Mouse (Mus musculus) forebrain, embryonic 16.5 days (tissue): ENCODE data around the gene Vmn2r35. TPM values are rescaled to one million over a fixed set of nuclear protein-coding genes. Genes with fewer than 3 reads are reported as not detected.
"Not testable (repeated sequence)": the region's sequence is repeated elsewhere in the genome, so short reads cannot be mapped to it uniquely, and the experiment has no call there.

ENCODE experiments used
- ATAC-seq: fragments of 200-750 bp; cut with Nextera tagmentation; 2 replicates; pipeline ENCODE4 v1.8.0; 2017; ENCODE audit warnings: mild to moderate bottlenecking, moderate library complexity
- H3K27ac ChIP-seq: fragments of 300-500 bp; sonication (generic); 2 replicates; pipeline ENCODE4 v1.5.1; 2014; ENCODE audit warnings: low read length, control low read depth
- H3K27me3 ChIP-seq: fragments of 300-500 bp; sonication (generic); replicated peaks from 2 replicates; pipeline ENCODE4 v1.6.1; 2014; ENCODE audit warnings: low read length; ENCODE audit not compliant: control insufficient read depth, insufficient read depth
- H3K36me3 ChIP-seq: fragments of 300-500 bp; sonication (generic); 2 replicates; pipeline ENCODE4 v1.6.1; 2014; ENCODE audit not compliant: control insufficient read depth, insufficient read depth
- H3K4me1 ChIP-seq: fragments of 300-500 bp; sonication (generic); replicated peaks from 2 replicates; pipeline ENCODE4 v1.6.1; 2014; ENCODE audit warnings: low read length; ENCODE audit not compliant: control insufficient read depth, insufficient read depth
- H3K4me2 ChIP-seq: fragments of 300-500 bp; sonication (generic); 2 replicates; pipeline ENCODE4 v1.6.1; 2014; ENCODE audit warnings: mild to moderate bottlenecking, low read length, control low read depth
- H3K4me3 ChIP-seq: fragments of 300-500 bp; sonication (generic); replicated peaks from 2 replicates; pipeline ENCODE4 v1.5.1; 2014; ENCODE audit warnings: mild to moderate bottlenecking, low read length, control low read depth
- H3K9ac ChIP-seq: fragments of 300-500 bp; sonication (generic); replicated peaks from 2 replicates; pipeline ENCODE4 v1.6.1; 2014; ENCODE audit warnings: low read depth, low read length, control low read depth
- H3K9me3 ChIP-seq: fragments of 300-500 bp; sonication (generic); 2 replicates; pipeline ENCODE4 v1.6.1; 2016; ENCODE audit warnings: low read length; ENCODE audit not compliant: control insufficient read depth
- WGBS: fragments of 180-500 bp; shearing (Covaris S2); extraction: QIAGEN DNeasy Blood & Tissue Kit; methylation state at CpG from one replicate; pipeline ENCODE4 v1.1.7; 2014; 5-methylcytosine and 5-hydroxymethylcytosine counted together
- polyA plus RNA-seq: library from polyadenylated mRNA; unstranded; fragments of >200 nt; fragmentation: Nextera tagmentation; extraction: Ambion mirVana; gene quantifications from 2 replicates; pipeline ENCODE4 v1.2.1, GENCODE M21; 2015

Gene Vmn2r35
- not detected in 2 replicates for polyA plus RNA-seq

DNA sequence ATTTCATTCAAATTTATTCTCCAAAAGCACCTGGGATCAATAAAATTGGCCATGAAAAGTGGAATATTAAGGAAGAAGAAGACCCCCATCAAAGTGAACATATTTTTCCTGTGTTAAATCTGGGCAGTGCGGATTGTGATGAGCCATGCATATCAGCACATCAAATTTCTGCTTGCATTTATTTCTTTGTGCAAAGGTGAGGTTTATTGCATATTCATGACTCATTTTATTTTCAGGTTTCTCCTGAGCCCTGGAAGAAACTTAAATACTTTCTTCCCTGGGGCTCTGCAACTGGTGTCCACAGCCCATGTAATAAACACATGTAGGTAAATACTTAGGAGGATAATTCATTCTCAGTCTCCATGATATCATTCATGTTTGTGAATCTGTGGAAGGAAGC lies at the start of gene Vmn2r35:
Gene Vmn2r35 (minus strand): TSS at position 101 of the 400 bp plus-strand sequence.
- H3K4me2 ChIP-seq, H3K27ac ChIP-seq, H3K9me3 ChIP-seq, H3K4me3 ChIP-seq, H3K9ac ChIP-seq, H3K36me3 ChIP-seq, H3K27me3 ChIP-seq, H3K4me1 ChIP-seq, ATAC-seq: not testable (repeated sequence)
- no CpG with 5 or more reads among the region's 1 CpGs for WGBS

DNA sequence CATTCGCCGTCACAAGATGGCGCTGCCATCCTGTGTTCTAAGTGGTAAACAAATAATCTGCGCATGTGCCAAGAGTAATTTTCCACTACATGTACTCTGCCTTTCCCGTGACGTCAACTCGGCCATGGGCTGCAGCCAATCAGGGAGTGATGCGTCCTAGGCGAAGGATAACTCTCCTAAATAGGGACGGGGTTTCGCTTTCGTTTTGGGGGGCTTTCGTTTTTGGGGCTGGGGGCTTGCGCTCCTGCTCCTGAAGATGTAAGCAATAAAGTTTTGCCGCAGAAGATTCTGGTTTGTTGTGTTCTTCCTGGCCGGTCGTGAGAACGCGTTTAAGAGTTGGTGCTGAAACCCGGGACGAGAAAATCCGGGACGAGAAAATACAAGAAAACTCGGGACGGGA lies 25.5 kb downstream of the Vmn2r35 start:
- ATAC-seq, H3K4me3 ChIP-seq, H3K4me2 ChIP-seq, H3K4me1 ChIP-seq, H3K27ac ChIP-seq, H3K36me3 ChIP-seq, H3K27me3 ChIP-seq, H3K9me3 ChIP-seq, H3K9ac ChIP-seq: not testable (repeated sequence)
- no CpG with 5 or more reads among the region's 25 CpGs for WGBS

Other genes starting within 250 kb of the Vmn2r35 start
- not detected in 2 replicates for gene Vmn2r34, start 130.4 kb downstream of the Vmn2r35 start, polyA plus RNA-seq
- gene Vmn2r36, start 82.6 kb upstream of the Vmn2r35 start, polyA plus RNA-seq: not detected in 2 replicates